In the genomic region with DNA sequence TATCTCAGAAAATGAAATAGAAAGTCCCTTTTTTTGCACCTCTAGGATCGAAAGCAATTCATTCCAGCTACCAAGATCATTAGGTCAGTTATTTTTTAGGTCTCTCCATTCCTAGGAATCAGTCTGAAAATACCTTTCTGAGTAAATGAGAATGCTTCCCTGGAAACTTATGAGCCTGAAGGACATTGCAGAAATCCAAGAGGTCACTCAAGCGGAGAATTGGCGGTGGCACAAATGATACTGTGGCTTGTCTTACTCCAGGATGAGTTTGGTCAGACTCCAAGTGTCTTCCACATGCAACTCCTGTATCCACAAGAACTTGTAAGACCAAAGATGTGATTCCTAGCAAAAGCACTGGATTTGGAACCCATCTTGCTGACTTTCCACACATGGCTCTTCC, we compare ENCODE assay signal across 18 mouse cellular contexts.
"Had no signal": no experiment of that assay in that cellular context is flagged by ENCODE, and none has a peak within 500 bp of the region (broad histone marks: within the 10 kb centered on the region; RNA-seq: fewer than 3 reads in every experiment).

No protein-coding gene starts in this region.

- ATAC-seq: intestine, postnatal 0 days; midbrain, embryonic 15.5 days had no signal

- H3K4me2 ChIP-seq: limb, embryonic 13.5 days; liver, embryonic 13.5 days; midbrain, embryonic 12.5 days; midbrain, embryonic 15.5 days; neural tube, embryonic 12.5 days; neural tube, embryonic 15.5 days had no signal

- H3K4me3 ChIP-seq: limb, embryonic 10.5 days; limb, embryonic 13.5 days; liver, embryonic 13.5 days; midbrain, embryonic 12.5 days; midbrain, embryonic 15.5 days; neural tube, embryonic 12.5 days; neural tube, embryonic 15.5 days had no signal

- H3K27ac ChIP-seq: limb, embryonic 10.5 days; limb, embryonic 13.5 days; liver, embryonic 13.5 days; midbrain, embryonic 12.5 days; midbrain, embryonic 15.5 days; neural tube, embryonic 12.5 days; neural tube, embryonic 15.5 days; stomach, postnatal 0 days had no signal

- DNase-seq: liver; liver, embryonic 13.5 days; lung, adult 2 months; lung, postnatal 14 days; lung, postnatal 4 days; right cerebral cortex, adult 18-20 months; right cerebral cortex, postnatal 14 days; right cerebral cortex, postnatal 4 days; thymus, adult 2 months; thymus, postnatal 14 days had no signal

- H3K4me1 ChIP-seq: limb, embryonic 10.5 days; limb, embryonic 13.5 days; liver, embryonic 13.5 days; midbrain, embryonic 12.5 days; midbrain, embryonic 15.5 days; neural tube, embryonic 12.5 days; neural tube, embryonic 15.5 days had no signal

- H3K27me3 ChIP-seq: limb, embryonic 13.5 days; liver, embryonic 13.5 days; midbrain, embryonic 12.5 days; midbrain, embryonic 15.5 days; neural tube, embryonic 12.5 days; neural tube, embryonic 15.5 days had no signal

- H3K9me3 ChIP-seq: limb, embryonic 10.5 days; limb, embryonic 13.5 days; liver, embryonic 13.5 days; midbrain, embryonic 12.5 days; midbrain, embryonic 15.5 days; neural tube, embryonic 12.5 days; neural tube, embryonic 15.5 days had no signal

- H3K36me3 ChIP-seq: limb, embryonic 10.5 days; limb, embryonic 13.5 days; liver, embryonic 13.5 days; midbrain, embryonic 12.5 days; midbrain, embryonic 15.5 days; neural tube, embryonic 12.5 days; neural tube, embryonic 15.5 days had no signal

- H3K9ac ChIP-seq: limb, embryonic 13.5 days; liver, embryonic 13.5 days; midbrain, embryonic 12.5 days; midbrain, embryonic 15.5 days; neural tube, embryonic 12.5 days; neural tube, embryonic 15.5 days had no signal
